Mouse (Mus musculus) common myeloid progenitor, adult 5-6 weeks (primary cell): ENCODE data around the gene Endog. TPM values are rescaled to one million over a fixed set of nuclear protein-coding genes. Genes with fewer than 3 reads are reported as not detected.
"Not testable (repeated sequence)": the region's sequence is repeated elsewhere in the genome, so short reads cannot be mapped to it uniquely, and the experiment has no call there.

Experiments used
- ATAC-seq: replicated peaks from 2 replicates; pipeline ENCODE4 v1.8.0; 2016; ENCODE audit warnings: low read depth, mild to moderate bottlenecking, moderate TSS enrichment, inconsistent platforms; ENCODE audit not compliant: poor library complexity, severe bottlenecking
- total RNA-seq: library from RNA; stranded (forward); fragments of 200-1000, 187-1606 nt; gene quantifications from 2 replicates; pipeline ENCODE4 v1.2.3, GENCODE M21; 2017

Endog gene
- total RNA-seq, 1 experiment from 2014 or later = 5.8 TPM

GRCm38 (mm10) chr2:30161809-30162208, 9.5 kb upstream of the Endog start:
- ATAC-seq = peak; percentile 76; the same call in 1 of the 2 replicates

DNA sequence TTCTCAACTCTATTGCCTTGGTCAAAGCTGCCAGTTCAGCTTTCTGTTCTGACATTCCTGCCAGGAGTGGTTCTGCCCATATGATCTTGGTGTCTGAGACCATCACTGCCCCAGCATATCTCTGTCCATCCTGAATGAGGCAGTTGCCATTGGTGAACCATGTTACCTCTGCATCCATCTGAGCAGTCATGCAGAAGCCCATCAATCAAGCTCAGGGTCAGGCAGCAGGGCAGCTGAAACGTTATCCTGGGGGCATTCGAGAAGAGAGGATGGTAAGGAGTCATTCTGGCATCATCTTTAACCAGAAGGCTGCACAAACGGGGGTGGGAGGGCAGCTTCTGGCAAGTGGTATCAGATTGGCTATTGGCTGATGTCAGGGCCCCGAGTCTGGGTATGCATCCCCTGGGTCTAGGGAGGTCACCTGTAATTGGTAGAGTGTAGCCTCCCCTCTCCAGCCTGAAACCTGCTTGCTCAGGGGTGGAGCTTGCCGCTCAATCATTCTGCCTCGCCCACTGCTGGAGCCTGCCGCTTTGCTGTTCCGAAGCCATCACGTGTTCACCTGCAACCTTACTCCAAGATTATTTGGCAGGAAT, 6.9 kb upstream of the Endog start:
- ATAC-seq = no peak

DNA sequence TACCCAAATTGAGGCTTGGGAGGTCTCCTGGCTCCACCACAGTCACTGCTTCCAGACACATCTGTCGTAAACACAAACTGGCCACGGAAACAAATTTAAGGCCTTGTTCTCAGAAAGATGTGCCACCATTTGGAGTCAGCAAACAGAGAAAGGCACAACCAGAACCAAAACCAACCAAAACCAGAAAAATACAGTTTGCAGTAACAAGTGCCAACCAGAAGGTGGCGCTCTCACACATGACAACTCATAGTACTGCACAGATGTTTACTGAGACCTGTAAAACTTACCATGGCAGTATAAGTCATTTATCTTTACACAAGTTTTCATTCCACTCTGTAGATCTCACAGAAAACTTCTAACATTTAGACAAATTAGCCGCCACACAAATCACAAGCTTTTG, 4.6 kb upstream of the Endog start:
- ATAC-seq = no peak

DNA sequence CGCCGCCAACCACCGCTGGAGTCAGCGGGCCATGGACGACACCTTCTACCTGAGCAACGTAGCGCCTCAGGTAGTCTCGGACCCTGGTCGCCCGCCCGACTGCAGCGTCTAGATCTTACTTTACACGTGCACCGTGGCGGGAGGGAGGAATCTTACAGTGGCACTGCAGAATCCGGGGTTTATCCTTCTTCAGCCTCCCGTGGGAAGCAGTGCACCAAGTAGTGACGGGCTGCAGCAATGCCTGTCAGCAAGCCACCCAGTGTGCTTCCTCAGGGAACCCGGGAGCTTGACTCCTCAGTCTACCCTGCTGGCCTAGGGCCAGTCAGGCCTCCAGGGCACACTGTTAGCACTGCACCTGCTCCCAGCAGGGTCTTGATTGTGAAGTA, 697 bp downstream of the Endog start:
- no peak for ATAC-seq

DNA sequence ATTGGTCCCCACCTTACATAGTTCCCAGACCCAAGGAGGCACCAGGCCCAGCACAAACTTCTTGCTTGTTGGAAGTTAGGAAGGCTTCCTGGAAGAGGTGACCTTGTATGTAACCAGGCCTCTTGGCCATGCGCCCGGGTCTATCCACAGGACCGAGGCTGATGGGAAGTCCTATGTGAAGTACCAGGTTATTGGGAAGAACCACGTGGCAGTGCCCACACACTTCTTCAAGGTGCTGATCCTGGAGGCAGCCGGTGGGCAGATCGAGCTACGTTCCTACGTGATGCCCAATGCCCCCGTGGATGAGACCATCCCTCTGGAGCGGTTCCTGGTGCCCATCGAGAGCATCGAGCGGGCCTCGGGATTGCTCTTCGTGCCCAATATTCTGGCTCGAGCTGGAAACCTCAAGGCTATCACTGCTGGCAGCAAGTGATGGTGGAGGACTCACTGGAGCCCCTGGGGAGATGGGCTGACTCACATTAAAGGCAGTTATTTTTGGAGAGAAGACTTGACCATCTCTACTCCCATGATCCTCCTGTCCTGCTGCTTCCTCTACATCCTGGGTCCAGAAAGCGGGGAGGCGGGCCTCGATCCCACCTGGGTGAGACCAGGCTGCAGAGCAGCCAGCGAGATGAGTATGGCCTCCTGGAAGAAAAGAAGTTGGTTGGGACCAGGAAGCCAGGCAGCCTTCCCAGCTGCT, 2.4 kb downstream of the Endog start:
- ATAC-seq = no peak

- no peak for ATAC-seq
Measured at GRCm38 (mm10) chr2:30175897-30176296, 4.6 kb downstream of the Endog start.

DNA sequence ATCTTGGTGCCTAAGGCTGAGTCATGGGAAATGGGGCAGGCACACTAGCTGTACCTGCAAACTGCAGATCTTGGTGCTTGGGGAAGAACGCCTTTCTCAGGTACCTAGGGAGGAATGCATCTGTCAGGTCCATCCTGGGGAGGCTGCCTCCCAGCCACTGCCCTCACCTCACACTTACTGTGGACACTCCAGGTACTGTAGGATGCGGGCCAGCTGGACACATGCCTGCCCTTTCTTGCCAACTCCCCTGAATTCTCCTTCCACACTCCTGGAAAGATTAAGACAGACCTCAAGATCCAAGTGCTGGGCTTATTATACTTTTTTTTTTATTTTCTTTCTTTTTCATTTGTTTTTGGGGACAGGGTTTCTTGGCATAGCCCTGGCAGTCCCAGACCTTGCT, 5.3 kb downstream of the Endog start:
- ATAC-seq = no peak

DNA sequence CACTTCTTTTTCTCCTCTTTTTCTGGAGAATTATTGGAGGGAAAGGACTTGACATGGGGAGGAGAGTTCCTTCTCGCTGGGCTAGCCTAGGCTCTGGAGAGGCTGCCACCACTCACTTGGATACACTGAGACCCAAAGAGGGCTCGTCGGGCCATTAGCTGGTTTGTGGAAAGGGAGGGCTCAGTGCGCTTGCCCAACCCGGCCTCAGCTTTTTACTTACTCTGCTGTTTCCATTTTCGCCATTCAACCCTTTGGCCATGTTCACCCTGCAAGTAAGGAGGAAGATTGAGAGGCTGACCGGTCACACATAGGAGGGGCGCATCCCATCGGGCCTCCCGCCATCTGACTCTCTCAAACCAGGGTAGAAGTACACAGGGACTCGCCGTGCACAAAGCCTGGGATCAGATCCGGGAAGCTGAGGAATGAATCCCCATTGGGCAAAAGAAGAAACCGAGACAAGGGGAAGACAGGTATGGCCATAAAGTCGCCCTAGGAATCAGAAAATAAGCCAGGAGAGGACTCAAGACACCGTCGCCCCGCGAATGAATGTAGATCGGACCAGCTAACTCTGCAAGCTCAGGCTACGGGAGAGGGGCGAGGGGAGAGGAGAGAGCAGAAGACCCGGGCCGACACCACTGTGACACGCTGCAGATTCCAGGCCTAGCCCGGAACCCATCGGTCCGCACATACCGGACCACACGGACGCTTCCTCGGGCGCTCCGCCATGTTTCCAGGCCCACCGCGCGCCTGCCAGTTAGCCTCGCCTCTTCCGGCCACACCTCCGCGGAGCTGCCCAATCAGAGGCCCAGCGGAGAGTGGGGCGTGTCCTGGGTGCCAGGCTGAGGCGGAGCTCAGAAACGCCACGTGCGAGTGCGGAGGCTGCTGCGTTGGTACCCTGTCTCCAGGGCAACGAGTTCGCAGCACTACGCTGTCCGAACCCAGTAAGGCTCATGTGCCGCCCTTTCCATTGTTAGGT, 6.7 kb downstream of the Endog start, which contains the start of gene Spout1:
Gene Spout1 (minus strand): TSS at position 760 of the 976 bp plus-strand sequence.
- peak; percentile 100 for ATAC-seq

GRCm38 (mm10) chr2:30178711-30179110, 7.4 kb downstream of the Endog start:
- not testable (repeated sequence) for ATAC-seq

DNA sequence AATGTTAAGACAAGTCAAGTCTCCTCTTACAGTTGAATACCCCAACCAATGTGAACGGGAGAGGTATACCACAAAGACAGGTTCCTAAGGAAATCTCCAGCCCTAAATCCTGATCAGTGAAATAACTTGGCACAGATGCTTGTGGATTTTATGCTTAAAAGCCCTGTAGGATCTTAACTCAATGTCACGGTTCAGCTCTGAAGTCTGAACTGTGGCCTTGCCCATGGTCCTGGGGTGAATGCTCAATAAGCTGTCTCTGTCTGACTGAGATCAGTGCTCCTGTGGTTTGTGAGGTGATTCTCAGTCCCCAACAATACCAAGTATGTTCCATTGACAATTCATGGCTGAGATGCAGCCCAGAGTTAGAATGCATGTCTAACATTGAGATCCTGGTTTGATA, 11.1 kb downstream of the Endog start:
- no peak for ATAC-seq

GRCm38 (mm10) chr2:30183721-30184120, 12.4 kb downstream of the Endog start:
- no peak for ATAC-seq

DNA sequence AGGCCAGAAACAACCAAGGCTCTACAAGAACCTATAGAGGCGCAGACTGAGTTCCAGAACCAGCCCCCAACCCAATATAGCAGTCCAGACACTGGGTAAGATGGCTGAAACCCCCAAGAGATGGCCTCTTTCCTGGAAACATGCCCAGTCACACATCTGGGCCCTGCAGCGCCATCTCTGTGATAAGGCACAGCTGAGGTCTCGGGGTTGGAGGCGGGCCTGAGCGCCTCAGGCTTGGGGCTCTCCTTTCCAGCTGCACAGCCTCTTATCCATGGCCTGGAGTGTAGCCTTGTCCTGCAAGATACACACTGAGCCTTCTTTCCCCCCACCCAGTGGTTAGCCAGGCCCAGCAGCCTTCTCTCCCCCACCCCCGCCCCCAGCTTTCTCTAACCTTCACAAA, 14.0 kb downstream of the Endog start:
- ATAC-seq = no peak; the same call in 1 of the 2 replicates

DNA sequence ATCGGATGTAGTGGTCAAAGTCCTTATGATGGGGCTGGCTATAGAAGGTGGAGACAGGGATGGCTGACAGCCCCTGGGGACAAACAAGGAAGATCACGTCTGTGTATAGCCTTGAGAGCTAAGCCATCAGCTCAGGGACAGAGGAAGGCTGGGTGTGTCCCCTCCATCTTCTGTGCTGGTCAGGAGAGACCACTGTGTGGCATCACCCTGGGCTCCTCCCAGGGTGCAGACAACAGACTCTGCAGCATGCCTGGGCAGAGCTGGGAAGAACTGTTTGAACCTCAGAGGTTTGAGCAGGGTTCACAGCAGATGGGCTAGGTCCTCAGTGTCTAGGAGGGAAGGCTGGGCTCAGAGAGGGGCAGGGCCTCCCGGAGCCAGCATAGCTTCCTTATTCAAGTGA, 14.4 kb downstream of the Endog start:
- no peak for ATAC-seq

DNA sequence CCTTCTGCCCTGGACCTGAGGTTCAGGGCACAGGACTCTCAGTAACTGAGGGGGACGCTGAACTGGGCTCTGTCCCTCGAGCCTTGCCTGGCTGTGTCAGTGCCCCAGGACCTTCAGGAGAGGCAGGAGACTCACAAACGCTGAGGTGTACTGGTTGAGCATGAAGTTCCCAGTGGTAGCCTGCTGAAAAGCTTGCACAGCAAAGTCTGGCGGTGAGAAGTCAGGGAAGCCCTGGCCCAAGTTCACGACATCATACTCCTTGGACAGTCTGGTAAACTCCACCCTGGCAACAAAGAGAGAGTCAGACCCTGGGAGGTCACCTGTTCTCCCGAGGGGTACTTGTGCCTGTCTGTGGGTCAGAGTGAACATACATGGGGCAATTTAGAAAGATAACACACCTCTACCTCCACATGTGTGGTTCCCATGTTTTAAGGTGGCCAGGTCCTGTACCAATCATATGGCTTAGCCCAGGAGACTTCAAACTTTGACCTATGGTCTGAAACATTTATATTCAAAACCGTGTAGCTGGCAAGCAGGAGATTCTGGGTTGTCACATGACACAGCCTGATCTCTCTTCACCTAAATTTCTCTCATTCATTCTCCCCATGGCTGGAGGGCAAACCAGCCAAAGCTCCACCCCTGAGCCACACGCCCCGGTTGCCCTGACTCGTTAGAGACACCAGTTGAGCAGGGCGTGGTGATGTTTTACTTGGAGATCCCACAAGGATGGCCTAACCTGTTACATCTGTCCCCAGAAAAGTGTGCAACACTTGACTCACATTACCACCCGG, 20.7 kb downstream of the Endog start:
- no peak for ATAC-seq

DNA sequence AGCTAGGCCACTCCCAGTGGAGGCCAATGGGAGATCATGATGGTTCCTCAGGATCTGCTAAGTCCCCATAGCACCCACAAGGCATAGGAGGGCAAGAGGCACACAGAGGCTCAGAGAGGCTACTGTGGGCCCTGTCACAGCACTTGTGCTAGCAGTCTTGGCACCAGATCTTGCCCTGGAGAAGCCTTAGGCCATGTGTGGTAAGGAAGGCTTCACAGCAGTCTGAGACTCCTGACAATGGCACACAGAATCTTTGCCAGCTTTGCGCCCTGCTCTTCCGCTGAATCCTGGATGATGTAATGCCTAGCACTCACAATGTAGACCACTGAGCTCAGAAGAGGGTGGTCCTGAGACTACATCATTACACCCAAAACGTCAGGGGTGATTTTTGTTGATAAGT, 23.4 kb downstream of the Endog start:
- ATAC-seq = no peak

- ATAC-seq = no peak
Measured at GRCm38 (mm10) chr2:30198021-30198420, 26.7 kb downstream of the Endog start.

- ATAC-seq = no peak
Measured at GRCm38 (mm10) chr2:30199984-30200383, 28.7 kb downstream of the Endog start.

DNA sequence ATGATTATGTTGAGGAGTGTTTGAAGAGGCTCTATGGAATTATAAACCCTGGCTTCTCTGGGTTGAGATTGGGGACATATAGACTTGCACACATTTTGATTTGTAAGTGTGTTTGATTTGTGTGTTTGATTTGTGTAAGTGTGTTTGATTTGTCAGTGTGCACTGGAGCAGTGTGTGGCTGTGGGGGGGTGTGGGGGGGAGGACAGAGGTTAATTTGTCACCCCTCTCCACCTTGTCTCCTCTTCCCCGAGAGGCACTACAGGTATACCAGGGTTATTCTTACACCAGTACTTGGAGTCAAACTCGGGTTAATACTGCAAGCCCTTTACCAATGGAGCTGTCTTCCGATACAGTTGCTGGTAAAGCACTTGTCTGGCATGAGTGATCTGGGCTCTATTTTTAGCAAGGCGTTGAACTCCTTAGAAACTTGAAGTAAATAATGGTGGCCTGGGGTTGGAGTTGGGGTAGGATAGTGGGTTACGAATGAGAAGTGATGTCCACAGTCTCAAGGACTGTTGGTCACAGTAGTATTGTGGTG, 29.2 kb downstream of the Endog start:
- no peak for ATAC-seq

- no peak for ATAC-seq
Measured at GRCm38 (mm10) chr2:30203439-30203838, 32.1 kb downstream of the Endog start.

- peak; percentile 23 for ATAC-seq
Measured at GRCm38 (mm10) chr2:30205255-30205628, 33.9 kb downstream of the Endog start.
